Mouse (Mus musculus): Measurements from ENCODE around the gene Dyrk3. TPM values are rescaled to one million over a fixed set of nuclear protein-coding genes. Genes with fewer than 3 reads are reported as not detected.

The Dyrk3 gene
- polyA plus RNA-seq, 1 experiment from 2014 or later: 14.8 TPM

- WGBS: 0% methylated on average over 32 of the region's 32 CpGs
These were observed 40.4 kb downstream of the Dyrk3 start, which contains the start of gene Mapkapk2 for GRCm38 (mm10) chr1:131097700-131098094. TSS of gene Mapkapk2 (minus strand) at chr1:131097826.

GRCm38 (mm10) chr1:131096803-131097699 lies 41.1 kb downstream of the Dyrk3 start:
- no peaks in the 10 kb centered on the region for H3K27me3 ChIP-seq (replicated peaks)
- peak overlapping the region; percentile 81 for H3K4me2 ChIP-seq (replicated peaks)
- WGBS: under 1% methylated on average over 89 of the region's 98 CpGs
- H3K4me1 ChIP-seq: peaks cover 31% of the 10 kb centered on the region
- peak overlapping the region; percentile 95 for H3K9ac ChIP-seq
- peak; percentile 71 for ATAC-seq (ENCODE audit: low FRiP score, low read depth)
- peak overlapping the region; percentile 62; the same call in 1 of the 2 replicates for H3K27ac ChIP-seq
- H3K9me3 ChIP-seq: no peaks in the 10 kb centered on the region
- H3K4me3 ChIP-seq: peak overlapping the region; percentile 99
- H3K36me3 ChIP-seq: no peaks in the 10 kb centered on the region

More at GRCm38 (mm10) chr1:131097700-131098094, 40.4 kb downstream of the Dyrk3 start, which contains the start of gene Mapkapk2:
- Histone ChIP-seq H3K27me3 (replicated peaks) (no peaks in the 10 kb centered on the region), H3K4me3 (peak within 1 kb of the TSS; percentile 99), H3K4me1 (peaks cover 31% of the 10 kb centered on the region), H3K36me3 (no peaks in the 10 kb centered on the region), H3K27ac (peak within 1 kb of the TSS; percentile 62; the same call in 1 of the 2 replicates), H3K9ac (peak within 1 kb of the TSS; percentile 95), H3K9me3 (no peaks in the 10 kb centered on the region), H3K4me2 (replicated peaks) (peak within 1 kb of the TSS; percentile 81)
- peak; percentile 96 for ATAC-seq (ENCODE audit: low FRiP score, low read depth)

- peak overlapping the region; percentile 81 for H3K4me2 ChIP-seq (replicated peaks)
- H3K27ac ChIP-seq: peak overlapping the region; percentile 62; the same call in 1 of the 2 replicates
- peak overlapping the region; percentile 99 for H3K4me3 ChIP-seq
- H3K4me1 ChIP-seq: peaks cover 33% of the 10 kb centered on the region
- no peaks in the 10 kb centered on the region for H3K9me3 ChIP-seq
- H3K27me3 ChIP-seq (replicated peaks): no peaks in the 10 kb centered on the region
- 30% methylated on average over 9 of the region's 9 CpGs for WGBS
- no peak for ATAC-seq (ENCODE audit: low FRiP score, low read depth)
- no peaks in the 10 kb centered on the region for H3K36me3 ChIP-seq
- peak overlapping the region; percentile 95 for H3K9ac ChIP-seq
These were observed 41.9 kb downstream of the Dyrk3 start for GRCm38 (mm10) chr1:131096132-131096695.

- H3K9me3 ChIP-seq: no peaks in the 10 kb centered on the region
- no peaks in the 10 kb centered on the region for H3K36me3 ChIP-seq
- no peak for ATAC-seq (ENCODE audit: low FRiP score, low read depth)
- no peak overlapping the region for H3K27ac ChIP-seq
- H3K27me3 ChIP-seq (replicated peaks): no peaks in the 10 kb centered on the region
- H3K4me2 ChIP-seq (replicated peaks): peak overlapping the region; percentile 81
- H3K4me1 ChIP-seq: peaks cover 40% of the 10 kb centered on the region
- WGBS: 37% methylated on average over 8 of the region's 8 CpGs
- peak overlapping the region; percentile 99 for H3K4me3 ChIP-seq
- peak overlapping the region; percentile 95 for H3K9ac ChIP-seq
These were observed 42.6 kb downstream of the Dyrk3 start for GRCm38 (mm10) chr1:131095574-131095973.

- Histone ChIP-seq H3K4me1 (peaks cover 54% of the 10 kb centered on the region), H3K27me3 (replicated peaks) (no peaks in the 10 kb centered on the region), H3K4me3 (no peak overlapping the region), H3K9ac (no peak overlapping the region), H3K4me2 (replicated peaks) (no peak overlapping the region), H3K27ac (no peak overlapping the region), H3K36me3 (no peaks in the 10 kb centered on the region), H3K9me3 (no peaks in the 10 kb centered on the region)
- no peak for ATAC-seq (ENCODE audit: low FRiP score, low read depth)
- 90% methylated on average over 8 of the region's 8 CpGs for WGBS
These were observed 44.3 kb downstream of the Dyrk3 start for GRCm38 (mm10) chr1:131093889-131094288.

GRCm38 (mm10) chr1:131092846-131093245 lies 45.3 kb downstream of the Dyrk3 start:
- Histone ChIP-seq H3K36me3 (no peaks in the 10 kb centered on the region), H3K9ac (no peak overlapping the region), H3K4me3 (no peak overlapping the region), H3K27ac (no peak overlapping the region), H3K4me2 (replicated peaks) (no peak overlapping the region), H3K27me3 (replicated peaks) (no peaks in the 10 kb centered on the region), H3K9me3 (no peaks in the 10 kb centered on the region), H3K4me1 (peaks cover 60% of the 10 kb centered on the region)
- WGBS: 97% methylated on average over 3 of the region's 3 CpGs
- ATAC-seq (ENCODE audit: low FRiP score, low read depth): no peak

- Histone ChIP-seq H3K4me2 (replicated peaks) (no peak overlapping the region), H3K4me1 (peaks cover 65% of the 10 kb centered on the region), H3K27me3 (replicated peaks) (no peaks in the 10 kb centered on the region), H3K9ac (no peak overlapping the region), H3K36me3 (no peaks in the 10 kb centered on the region), H3K4me3 (no peak overlapping the region), H3K9me3 (no peaks in the 10 kb centered on the region), H3K27ac (no peak overlapping the region)
- WGBS: 87% methylated on average over 3 of the region's 3 CpGs
- no peak for ATAC-seq (ENCODE audit: low FRiP score, low read depth)
These were observed 46.0 kb downstream of the Dyrk3 start for GRCm38 (mm10) chr1:131092173-131092572.

- peaks cover 70% of the 10 kb centered on the region for H3K4me1 ChIP-seq
- no peak for ATAC-seq (ENCODE audit: low FRiP score, low read depth)
- no peak overlapping the region for H3K4me2 ChIP-seq (replicated peaks)
- no peak overlapping the region for H3K4me3 ChIP-seq
- no peaks in the 10 kb centered on the region for H3K9me3 ChIP-seq
- H3K27me3 ChIP-seq (replicated peaks): no peaks in the 10 kb centered on the region
- WGBS: 92% methylated on average over 3 of the region's 3 CpGs
- H3K27ac ChIP-seq: no peak overlapping the region
- no peaks in the 10 kb centered on the region for H3K36me3 ChIP-seq
- H3K9ac ChIP-seq: no peak overlapping the region
These were observed 46.7 kb downstream of the Dyrk3 start for GRCm38 (mm10) chr1:131091481-131091880.

GRCm38 (mm10) chr1:131090877-131091276 lies 47.3 kb downstream of the Dyrk3 start:
- Histone ChIP-seq H3K4me2 (replicated peaks) (no peak overlapping the region), H3K27ac (no peak overlapping the region), H3K36me3 (no peaks in the 10 kb centered on the region), H3K9me3 (no peaks in the 10 kb centered on the region), H3K4me1 (peaks cover 70% of the 10 kb centered on the region), H3K4me3 (no peak overlapping the region), H3K9ac (no peak overlapping the region), H3K27me3 (replicated peaks) (no peaks in the 10 kb centered on the region)
- no peak for ATAC-seq (ENCODE audit: low FRiP score, low read depth)
- WGBS: 84% methylated on average over 4 of the region's 4 CpGs

- no peak overlapping the region for H3K4me3 ChIP-seq
- H3K4me1 ChIP-seq: peaks cover 70% of the 10 kb centered on the region
- no peaks in the 10 kb centered on the region for H3K36me3 ChIP-seq
- no peaks in the 10 kb centered on the region for H3K27me3 ChIP-seq (replicated peaks)
- WGBS: 87% methylated on average over 5 of the region's 5 CpGs
- H3K9ac ChIP-seq: no peak overlapping the region
- no peak for ATAC-seq (ENCODE audit: low FRiP score, low read depth)
- H3K27ac ChIP-seq: no peak overlapping the region
- H3K4me2 ChIP-seq (replicated peaks): no peak overlapping the region
- no peaks in the 10 kb centered on the region for H3K9me3 ChIP-seq
These were observed 47.9 kb downstream of the Dyrk3 start for GRCm38 (mm10) chr1:131090261-131090660.

- no peak for ATAC-seq (ENCODE audit: low FRiP score, low read depth)
- H3K4me3 ChIP-seq: no peak overlapping the region
- H3K9me3 ChIP-seq: no peaks in the 10 kb centered on the region
- H3K27ac ChIP-seq: no peak overlapping the region
- no peak overlapping the region for H3K9ac ChIP-seq
- WGBS: 93% methylated on average over 2 of the region's 2 CpGs
- H3K27me3 ChIP-seq (replicated peaks): no peaks in the 10 kb centered on the region
- no peaks in the 10 kb centered on the region for H3K36me3 ChIP-seq
- peaks cover 68% of the 10 kb centered on the region for H3K4me1 ChIP-seq
- H3K4me2 ChIP-seq (replicated peaks): no peak overlapping the region
These were observed 48.5 kb downstream of the Dyrk3 start for GRCm38 (mm10) chr1:131089525-131090127.

- Histone ChIP-seq H3K36me3 (no peaks in the 10 kb centered on the region), H3K9ac (no peak overlapping the region), H3K9me3 (no peaks in the 10 kb centered on the region), H3K4me1 (peaks cover 69% of the 10 kb centered on the region), H3K4me2 (replicated peaks) (no peak overlapping the region), H3K27me3 (replicated peaks) (no peaks in the 10 kb centered on the region), H3K27ac (no peak overlapping the region), H3K4me3 (no peak overlapping the region)
- WGBS: 73% methylated on average over 11 of the region's 11 CpGs
- no peak for ATAC-seq (ENCODE audit: low FRiP score, low read depth)
These were observed 49.6 kb downstream of the Dyrk3 start for GRCm38 (mm10) chr1:131088547-131088946.

All from neural tube, embryonic 12.5 days (tissue).